Mouse (Mus musculus): ENCODE results near the gene Iqgap2. TPM values are rescaled to one million over a fixed set of nuclear protein-coding genes. Genes with fewer than 3 reads are reported as not detected.
A peak's percentile ranks its signal among the peaks of the same experiment; 100 is the strongest.

The Iqgap2 gene
- polyA plus RNA-seq, 1 experiment from 2014 or later, result 11.0 TPM

- peaks cover 46% of the 10 kb centered on the region for H3K36me3 ChIP-seq (replicated peaks)
- H3K4me3 ChIP-seq, result no peak overlapping the region
- WGBS, result 81% methylated on average over 2 of the region's 2 CpGs
- H3K27ac ChIP-seq (replicated peaks), result no peak overlapping the region
- no peak for DNase-seq (ENCODE audit: low spot score)
- H3K9me3 ChIP-seq, result no peaks in the 10 kb centered on the region
- H3K27me3 ChIP-seq (replicated peaks; ENCODE audit: low read depth, poor library complexity, severe bottlenecking), result no peaks in the 10 kb centered on the region
- peaks cover 5% of the 10 kb centered on the region; the same call in 1 of the 2 replicates for H3K4me1 ChIP-seq
Observed at GRCm38 (mm10) chr13:95630747-95631146, 261.0 kb downstream of the Iqgap2 start.

- H3K27ac ChIP-seq (replicated peaks), result no peak overlapping the region
- H3K4me3 ChIP-seq, result no peak overlapping the region
- peaks cover 40% of the 10 kb centered on the region for H3K36me3 ChIP-seq (replicated peaks)
- no peaks in the 10 kb centered on the region for H3K27me3 ChIP-seq (replicated peaks; ENCODE audit: low read depth, poor library complexity, severe bottlenecking)
- peaks cover 5% of the 10 kb centered on the region; the same call in 1 of the 2 replicates for H3K4me1 ChIP-seq
- no peak for DNase-seq (ENCODE audit: low spot score)
- no peaks in the 10 kb centered on the region for H3K9me3 ChIP-seq
- 87% methylated on average over 10 of the region's 10 CpGs for WGBS
Observed at GRCm38 (mm10) chr13:95629751-95630150, 262.0 kb downstream of the Iqgap2 start.

- no peak overlapping the region for H3K27ac ChIP-seq (replicated peaks)
- WGBS, result 48% methylated on average over 7 of the region's 7 CpGs
- H3K9me3 ChIP-seq, result no peaks in the 10 kb centered on the region
- no peak for DNase-seq (ENCODE audit: low spot score)
- H3K27me3 ChIP-seq (replicated peaks; ENCODE audit: low read depth, poor library complexity, severe bottlenecking), result no peaks in the 10 kb centered on the region
- H3K4me1 ChIP-seq, result peaks cover 5% of the 10 kb centered on the region; the same call in 1 of the 2 replicates
- no peak overlapping the region for H3K4me3 ChIP-seq
- H3K36me3 ChIP-seq (replicated peaks), result peaks cover 32% of the 10 kb centered on the region
Observed at GRCm38 (mm10) chr13:95626696-95627095, 265.0 kb downstream of the Iqgap2 start.

GRCm38 (mm10) chr13:95623042-95623441 lies 268.7 kb downstream of the Iqgap2 start:
- DNase-seq (ENCODE audit: low spot score), result no peak
- Histone ChIP-seq H3K9me3 (no peaks in the 10 kb centered on the region), H3K36me3 (replicated peaks) (peaks cover 5% of the 10 kb centered on the region; the same call in 1 of the 2 replicates), H3K27ac (replicated peaks) (no peak overlapping the region), H3K27me3 (replicated peaks; ENCODE audit: low read depth, poor library complexity, severe bottlenecking) (no peaks in the 10 kb centered on the region), H3K4me1 (peaks cover 20% of the 10 kb centered on the region), H3K4me3 (no peak overlapping the region)
- WGBS, result 84% methylated on average over 3 of the region's 3 CpGs

- no peaks in the 10 kb centered on the region for H3K9me3 ChIP-seq
- no peaks in the 10 kb centered on the region for H3K27me3 ChIP-seq (replicated peaks; ENCODE audit: low read depth, poor library complexity, severe bottlenecking)
- no peak overlapping the region for H3K27ac ChIP-seq (replicated peaks)
- H3K4me3 ChIP-seq, result no peak overlapping the region
- 82% methylated on average over 3 of the region's 3 CpGs for WGBS
- peaks cover under 1% of the 10 kb centered on the region; the same call in 1 of the 2 replicates for H3K36me3 ChIP-seq (replicated peaks)
- peaks cover 23% of the 10 kb centered on the region for H3K4me1 ChIP-seq
- no peak for DNase-seq (ENCODE audit: low spot score)
Observed at GRCm38 (mm10) chr13:95621563-95621962, 270.2 kb downstream of the Iqgap2 start.

GRCm38 (mm10) chr13:95618859-95619258 lies 272.9 kb downstream of the Iqgap2 start:
- no peaks in the 10 kb centered on the region for H3K27me3 ChIP-seq (replicated peaks; ENCODE audit: low read depth, poor library complexity, severe bottlenecking)
- no peaks in the 10 kb centered on the region for H3K9me3 ChIP-seq
- 8% methylated on average over 13 of the region's 13 CpGs for WGBS
- peaks cover 26% of the 10 kb centered on the region for H3K36me3 ChIP-seq (replicated peaks)
- H3K4me1 ChIP-seq, result peaks cover 45% of the 10 kb centered on the region
- DNase-seq (ENCODE audit: low spot score), result no peak
- H3K27ac ChIP-seq (replicated peaks), result peak overlapping the region; percentile 97
- peak overlapping the region; percentile 88 for H3K4me3 ChIP-seq

- under 1% methylated on average over 42 of the region's 42 CpGs for WGBS
Observed at GRCm38 (mm10) chr13:95618309-95618712, 273.4 kb downstream of the Iqgap2 start, which contains the start of gene F2r. F2r (minus strand) TSS chr13:95618487.

GRCm38 (mm10) chr13:95617671-95618171 lies 274.0 kb downstream of the Iqgap2 start:
- under 1% methylated on average over 21 of the region's 21 CpGs for WGBS
- H3K4me1 ChIP-seq, result peaks cover 45% of the 10 kb centered on the region
- peak; percentile 59 for DNase-seq (ENCODE audit: low spot score)
- H3K27ac ChIP-seq (replicated peaks), result peak overlapping the region; percentile 97
- H3K36me3 ChIP-seq (replicated peaks), result peaks cover 37% of the 10 kb centered on the region
- no peaks in the 10 kb centered on the region for H3K27me3 ChIP-seq (replicated peaks; ENCODE audit: low read depth, poor library complexity, severe bottlenecking)
- H3K9me3 ChIP-seq, result no peaks in the 10 kb centered on the region
- peak overlapping the region; percentile 88 for H3K4me3 ChIP-seq

More at GRCm38 (mm10) chr13:95618309-95618712, 273.4 kb downstream of the Iqgap2 start, which contains the start of gene F2r:
- peaks cover 45% of the 10 kb centered on the region for H3K4me1 ChIP-seq
- no peaks in the 10 kb centered on the region for H3K9me3 ChIP-seq
- peaks cover 31% of the 10 kb centered on the region for H3K36me3 ChIP-seq (replicated peaks)
- H3K27me3 ChIP-seq (replicated peaks; ENCODE audit: low read depth, poor library complexity, severe bottlenecking), result no peaks in the 10 kb centered on the region
- peak within 1 kb of the TSS; percentile 88 for H3K4me3 ChIP-seq
- peak; percentile 94 for DNase-seq (ENCODE audit: low spot score)
- peak within 1 kb of the TSS; percentile 97 for H3K27ac ChIP-seq (replicated peaks)

GRCm38 (mm10) chr13:95617082-95617670 lies 274.5 kb downstream of the Iqgap2 start:
- H3K4me3 ChIP-seq, result peak overlapping the region; percentile 88
- 12% methylated on average over 17 of the region's 17 CpGs for WGBS
- H3K4me1 ChIP-seq, result peaks cover 45% of the 10 kb centered on the region
- H3K36me3 ChIP-seq (replicated peaks), result peaks cover 43% of the 10 kb centered on the region
- H3K9me3 ChIP-seq, result no peaks in the 10 kb centered on the region
- H3K27ac ChIP-seq (replicated peaks), result peak overlapping the region; percentile 97
- peak; percentile 55 for DNase-seq (ENCODE audit: low spot score)
- H3K27me3 ChIP-seq (replicated peaks; ENCODE audit: low read depth, poor library complexity, severe bottlenecking), result no peaks in the 10 kb centered on the region

- peak overlapping the region; percentile 88 for H3K4me3 ChIP-seq
- peak overlapping the region; percentile 97 for H3K27ac ChIP-seq (replicated peaks)
- peaks cover 49% of the 10 kb centered on the region for H3K4me1 ChIP-seq
- DNase-seq (ENCODE audit: low spot score), result peak; percentile 30
- no peaks in the 10 kb centered on the region for H3K9me3 ChIP-seq
- WGBS, result 66% methylated on average over 11 of the region's 11 CpGs
- no peaks in the 10 kb centered on the region for H3K27me3 ChIP-seq (replicated peaks; ENCODE audit: low read depth, poor library complexity, severe bottlenecking)
- peaks cover 49% of the 10 kb centered on the region for H3K36me3 ChIP-seq (replicated peaks)
Observed at GRCm38 (mm10) chr13:95616512-95616911, 275.2 kb downstream of the Iqgap2 start.

- DNase-seq (ENCODE audit: low spot score), result no peak
- Histone ChIP-seq H3K27me3 (replicated peaks; ENCODE audit: low read depth, poor library complexity, severe bottlenecking) (no peaks in the 10 kb centered on the region), H3K36me3 (replicated peaks) (peaks cover 67% of the 10 kb centered on the region), H3K4me1 (peaks cover 49% of the 10 kb centered on the region), H3K9me3 (no peaks in the 10 kb centered on the region), H3K27ac (replicated peaks) (no peak overlapping the region), H3K4me3 (peak overlapping the region; percentile 26; the same call in 1 of the 2 replicates)
- WGBS, result 51% methylated on average over 6 of the region's 6 CpGs
Observed at GRCm38 (mm10) chr13:95614757-95615156, 277.0 kb downstream of the Iqgap2 start.

- WGBS, result 91% methylated on average over 10 of the region's 10 CpGs
- Histone ChIP-seq H3K27ac (replicated peaks) (no peak overlapping the region), H3K4me3 (no peak overlapping the region), H3K27me3 (replicated peaks; ENCODE audit: low read depth, poor library complexity, severe bottlenecking) (no peaks in the 10 kb centered on the region), H3K4me1 (peaks cover 34% of the 10 kb centered on the region), H3K36me3 (replicated peaks) (peaks cover 89% of the 10 kb centered on the region), H3K9me3 (no peaks in the 10 kb centered on the region)
- no peak for DNase-seq (ENCODE audit: low spot score)
Observed at GRCm38 (mm10) chr13:95612243-95612642, 279.5 kb downstream of the Iqgap2 start.

GRCm38 (mm10) chr13:95611752-95612151 lies 280.0 kb downstream of the Iqgap2 start:
- 82% methylated on average over 4 of the region's 4 CpGs for WGBS
- no peak for DNase-seq (ENCODE audit: low spot score)
- Histone ChIP-seq H3K4me3 (no peak overlapping the region), H3K27ac (replicated peaks) (no peak overlapping the region), H3K9me3 (no peaks in the 10 kb centered on the region), H3K4me1 (peaks cover 29% of the 10 kb centered on the region), H3K36me3 (replicated peaks) (peaks cover 94% of the 10 kb centered on the region), H3K27me3 (replicated peaks; ENCODE audit: low read depth, poor library complexity, severe bottlenecking) (no peaks in the 10 kb centered on the region)
